Mouse (Mus musculus): ENCODE results near the gene Traf3ip3.

DNA sequence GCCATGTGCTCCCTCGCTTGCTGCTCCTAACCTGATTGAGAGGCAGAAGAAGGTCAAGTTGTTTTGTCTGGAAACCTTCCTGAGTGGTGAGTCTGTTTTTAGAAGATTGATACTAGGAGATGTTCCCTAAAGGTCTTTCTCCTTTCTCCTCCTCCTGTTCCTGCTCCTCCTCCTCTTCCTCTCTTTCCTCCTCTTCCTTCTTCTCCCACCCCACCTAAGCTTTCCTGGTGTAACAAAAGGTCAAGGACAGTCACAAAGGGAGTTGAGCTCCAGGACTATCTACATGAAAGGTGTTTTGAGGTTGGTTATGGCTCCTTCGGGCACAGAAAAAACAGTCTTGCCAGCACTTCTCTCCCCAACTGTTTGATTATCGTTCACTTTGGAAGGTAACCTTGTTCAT is 33.8 kb downstream of the Traf3ip3 start, which contains the start of gene A130010J15Rik:
- TF ChIP-seq CTCF (IDR thresholded peaks at IDR 0.05; ENCODE audit: control insufficient read depth, insufficient read depth, insufficient replicate concordance, low read depth, low read length) (no peak), POLR2A (IDR thresholded peaks at IDR 0.05; ENCODE audit: control insufficient read depth, low read depth, low read length) (no peak)

Measured in testis, adult 2 months (tissue).